Mouse (Mus musculus) E14TG2a.4 (cell line): Measurements from ENCODE around the gene Psma7.

Source experiments
- H3K27me3 ChIP-seq: 2 replicates; pipeline ENCODE4 v1.6.1; 2014; ENCODE audit warnings: low read length, control low read depth; ENCODE audit not compliant: insufficient read depth
- H3K36me3 ChIP-seq: 2 replicates; pipeline ENCODE4 v1.6.1; 2014; ENCODE audit warnings: low read length, control low read depth; ENCODE audit not compliant: insufficient read depth
- H3K4me1 ChIP-seq: replicated peaks from 2 replicates; pipeline ENCODE4 v1.6.1; 2014; ENCODE audit warnings: low read depth, low read length, control low read depth
- H3K4me3 ChIP-seq: replicated peaks from 2 replicates; pipeline ENCODE4 v1.5.1; 2014; ENCODE audit warnings: mild to moderate bottlenecking, low read length
- H3K9me3 ChIP-seq: 2 replicates; pipeline ENCODE4 v1.6.1; 2014; ENCODE audit warnings: low read length, control low read depth
- CTCF ChIP-seq: conservative IDR thresholded peaks from 2 replicates; pipeline ENCODE4 v1.5.1; 2014; ENCODE audit warnings: low read length
- NANOG ChIP-seq: IDR thresholded peaks from 2 replicates; pipeline ENCODE4 v1.6.1; 2014; ENCODE audit warnings: borderline replicate concordance, low read length, mixed read lengths
- POU5F1 ChIP-seq: IDR thresholded peaks from 2 replicates; pipeline ENCODE4 v1.6.1; 2014; ENCODE audit warnings: low read length, borderline replicate concordance

Gene Psma7

GRCm38 (mm10) chr2:180072886-180073285, 30.7 kb upstream of the Psma7 start:
- Histone ChIP-seq H3K27me3 (no peaks in the 10 kb centered on the region), H3K36me3 (peaks cover 52% of the 10 kb centered on the region), H3K9me3 (no peaks in the 10 kb centered on the region), H3K4me3 (no peak overlapping the region), H3K4me1 (peaks cover 52% of the 10 kb centered on the region)
- TF ChIP-seq POU5F1 = no peak
- TF ChIP-seq NANOG = no peak
- TF ChIP-seq CTCF = no peak

DNA sequence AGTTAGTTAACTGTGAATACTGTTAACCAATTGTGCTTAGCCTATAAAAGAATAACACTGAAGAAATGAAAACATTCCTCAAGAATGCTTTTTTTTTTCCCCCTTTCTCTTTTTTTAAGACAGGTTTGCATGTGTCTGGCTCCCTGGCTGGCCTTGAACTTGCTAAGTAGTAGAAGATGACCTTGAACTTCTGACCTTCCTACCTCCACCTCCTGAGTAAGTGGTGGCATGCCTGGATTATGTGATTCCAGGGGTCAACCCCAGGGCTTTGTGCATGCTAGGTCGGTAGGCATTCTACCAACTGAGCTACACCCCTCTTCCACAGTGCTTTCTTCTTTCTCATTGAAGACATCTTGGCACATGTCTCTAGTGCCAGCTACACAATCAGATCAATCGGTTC, 29.4 kb upstream of the Psma7 start:
- TF ChIP-seq POU5F1 (no peak), CTCF (no peak), NANOG (no peak)
- Histone ChIP-seq H3K27me3 (no peaks in the 10 kb centered on the region), H3K36me3 (peaks cover 52% of the 10 kb centered on the region), H3K9me3 (no peaks in the 10 kb centered on the region), H3K4me3 (peak overlapping the region; percentile 91), H3K4me1 (peaks cover 40% of the 10 kb centered on the region)

- H3K9me3 ChIP-seq = no peaks in the 10 kb centered on the region
- H3K27me3 ChIP-seq = no peaks in the 10 kb centered on the region
- H3K4me3 ChIP-seq = peak within 1 kb of the TSS; percentile 91
- no peak for TF ChIP-seq CTCF
- TF ChIP-seq NANOG = no peak
- TF ChIP-seq POU5F1 = no peak
- peaks cover 31% of the 10 kb centered on the region for H3K4me1 ChIP-seq
- H3K36me3 ChIP-seq = peaks cover 52% of the 10 kb centered on the region
Measured at GRCm38 (mm10) chr2:180070481-180071453, 28.5 kb upstream of the Psma7 start, which contains the start of gene Mtg2. Gene Mtg2 (plus strand): TSS chr2:180070588.

GRCm38 (mm10) chr2:180069770-180070480, 27.7 kb upstream of the Psma7 start:
- Histone ChIP-seq H3K4me1 (peaks cover 29% of the 10 kb centered on the region), H3K36me3 (peaks cover 48% of the 10 kb centered on the region), H3K4me3 (peak overlapping the region; percentile 91), H3K27me3 (no peaks in the 10 kb centered on the region), H3K9me3 (no peaks in the 10 kb centered on the region)
- TF ChIP-seq NANOG = no peak

- no peaks in the 10 kb centered on the region for H3K27me3 ChIP-seq
- peaks cover 69% of the 10 kb centered on the region for H3K36me3 ChIP-seq
- no peak overlapping the region for H3K4me3 ChIP-seq
- H3K4me1 ChIP-seq = peaks cover 10% of the 10 kb centered on the region; the same call in 1 of the 2 replicates
- TF ChIP-seq NANOG (no peak), POU5F1 (no peak), CTCF (no peak)
- H3K9me3 ChIP-seq = no peaks in the 10 kb centered on the region
Measured at GRCm38 (mm10) chr2:180063338-180064131, 21.3 kb upstream of the Psma7 start.

GRCm38 (mm10) chr2:180053001-180053400, 10.8 kb upstream of the Psma7 start:
- Histone ChIP-seq H3K36me3 (peaks cover 53% of the 10 kb centered on the region), H3K9me3 (no peaks in the 10 kb centered on the region), H3K4me3 (no peak overlapping the region), H3K27me3 (no peaks in the 10 kb centered on the region), H3K4me1 (peaks cover 21% of the 10 kb centered on the region)
- TF ChIP-seq NANOG (no peak), CTCF (no peak), POU5F1 (no peak)

DNA sequence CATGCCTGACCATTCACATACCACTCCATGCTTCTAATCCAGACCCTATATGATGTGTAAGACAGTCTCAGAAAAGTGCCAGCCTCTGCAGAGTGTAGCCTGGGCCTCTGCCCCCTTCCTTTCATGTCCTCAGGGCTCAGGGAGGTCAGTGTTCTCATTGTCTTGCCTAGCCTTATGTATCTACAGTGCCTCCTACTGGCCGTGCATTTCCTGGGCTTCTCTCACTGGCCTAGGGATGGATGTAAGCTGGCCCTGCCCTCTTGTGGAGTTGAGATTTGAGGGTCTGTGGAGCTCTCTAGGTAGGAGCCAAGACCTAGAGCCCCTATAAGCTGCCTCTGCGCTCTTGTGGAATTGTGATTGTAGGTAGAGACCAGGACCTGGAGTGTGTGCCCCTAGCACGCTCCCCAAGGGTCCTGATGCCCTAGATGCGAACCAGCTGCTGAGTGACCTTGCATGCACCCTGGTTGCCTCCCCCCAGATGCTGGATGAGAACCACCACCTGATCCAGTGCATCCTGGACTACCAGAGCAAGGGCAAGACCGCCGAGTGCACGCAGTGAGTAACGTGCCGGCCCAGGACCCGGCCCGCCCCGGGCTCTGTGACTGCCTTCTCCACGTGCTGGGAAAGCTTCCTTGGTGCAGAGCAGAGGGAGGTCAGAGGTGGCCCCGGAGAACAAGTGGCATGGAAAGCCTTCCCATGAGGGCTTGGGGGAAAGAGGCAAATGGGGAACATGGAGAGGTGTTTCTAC, 9.9 kb upstream of the Psma7 start:
- no peak for TF ChIP-seq POU5F1
- no peak for TF ChIP-seq NANOG
- peak; percentile 65 for TF ChIP-seq CTCF
- H3K27me3 ChIP-seq = no peaks in the 10 kb centered on the region
- peaks cover 21% of the 10 kb centered on the region for H3K4me1 ChIP-seq
- no peak overlapping the region for H3K4me3 ChIP-seq
- no peaks in the 10 kb centered on the region for H3K9me3 ChIP-seq
- peaks cover 45% of the 10 kb centered on the region for H3K36me3 ChIP-seq

- Histone ChIP-seq H3K9me3 (no peaks in the 10 kb centered on the region), H3K4me1 (peaks cover 26% of the 10 kb centered on the region), H3K4me3 (no peak overlapping the region), H3K36me3 (peaks cover 33% of the 10 kb centered on the region), H3K27me3 (no peaks in the 10 kb centered on the region)
- TF ChIP-seq CTCF (peak; percentile 76), POU5F1 (no peak)
Measured at GRCm38 (mm10) chr2:180050986-180051385, 8.8 kb upstream of the Psma7 start.
